Mouse (Mus musculus): Measurements from ENCODE around the gene Gm5725. TPM values are rescaled to one million over a fixed set of nuclear protein-coding genes. Genes with fewer than 3 reads are reported as not detected.
"Not testable (repeated sequence)": the region's sequence is repeated elsewhere in the genome, so short reads cannot be mapped to it uniquely, and the experiment has no call there.

Gm5725 gene
- not detected in 2 replicates for polyA plus RNA-seq (2016; fragmentation: Nextera tagmentation; extraction: Ambion mirVana)

- H3K4me1 ChIP-seq; H3K36me3 ChIP-seq (replicated peaks); DNase-seq (ENCODE audit: low spot score); H3K27me3 ChIP-seq (replicated peaks; ENCODE audit: low read depth, poor library complexity, severe bottlenecking); H3K4me3 ChIP-seq; H3K27ac ChIP-seq (replicated peaks); H3K9me3 ChIP-seq: not testable (repeated sequence)
- WGBS, result no CpG with 5 or more reads among the region's 1 CpGs
Observed at GRCm38 (mm10) chr7:21844167-21844566, at the start of gene Gm5725. TSS of gene Gm5725 (minus strand) at chr7:21844267.

GRCm38 (mm10) chr7:21832051-21832450 lies 12.0 kb downstream of the Gm5725 start, which contains the start of gene Vmn1r135:
TSS of gene Vmn1r135 (plus strand) at chr7:21832351.
- not testable (repeated sequence) for DNase-seq (ENCODE audit: low spot score); H3K9me3 ChIP-seq; H3K4me3 ChIP-seq; H3K36me3 ChIP-seq (replicated peaks); H3K4me1 ChIP-seq; H3K27ac ChIP-seq (replicated peaks); H3K27me3 ChIP-seq (replicated peaks; ENCODE audit: low read depth, poor library complexity, severe bottlenecking)
- WGBS, result no CpG with 5 or more reads among the region's 1 CpGs

GRCm38 (mm10) chr7:21796628-21797027 lies 47.4 kb downstream of the Gm5725 start, which contains the start of gene Gm4177:
TSS of gene Gm4177 (minus strand) at chr7:21796728.
- H3K4me3 ChIP-seq; DNase-seq (ENCODE audit: low spot score); H3K27ac ChIP-seq (replicated peaks); H3K4me1 ChIP-seq; H3K27me3 ChIP-seq (replicated peaks; ENCODE audit: low read depth, poor library complexity, severe bottlenecking); H3K36me3 ChIP-seq (replicated peaks); H3K9me3 ChIP-seq: not testable (repeated sequence)
- WGBS, result no CpG with 5 or more reads among the region's 3 CpGs

Other genes starting within 250 kb of the Gm5725 start
- gene Vmn1r132, start 230.2 kb downstream of the Gm5725 start, polyA plus RNA-seq (2016; fragmentation: Nextera tagmentation; extraction: Ambion mirVana), result not detected in 2 replicates
- not detected in 2 replicates for gene Gm4175, start 82.8 kb downstream of the Gm5725 start, polyA plus RNA-seq (2016; fragmentation: Nextera tagmentation; extraction: Ambion mirVana)
- not detected in 2 replicates for gene Gm4177, start 47.5 kb downstream of the Gm5725 start, polyA plus RNA-seq (2016; fragmentation: Nextera tagmentation; extraction: Ambion mirVana)
- not detected in 2 replicates for gene Vmn1r135, start 11.9 kb downstream of the Gm5725 start, polyA plus RNA-seq (2016; fragmentation: Nextera tagmentation; extraction: Ambion mirVana)
- not detected in 2 replicates for gene Gm5891, start 77.0 kb upstream of the Gm5725 start, polyA plus RNA-seq (2016; fragmentation: Nextera tagmentation; extraction: Ambion mirVana)
- not detected in 2 replicates for gene Vmn1r137, start 150.3 kb upstream of the Gm5725 start, polyA plus RNA-seq (2016; fragmentation: Nextera tagmentation; extraction: Ambion mirVana)
- not detected in 2 replicates for gene Vmn1r138, start 184.6 kb upstream of the Gm5725 start, polyA plus RNA-seq (2016; fragmentation: Nextera tagmentation; extraction: Ambion mirVana)
- not detected in 2 replicates for gene Gm6176, start 212.0 kb upstream of the Gm5725 start, polyA plus RNA-seq (2016; fragmentation: Nextera tagmentation; extraction: Ambion mirVana)
- not detected in 2 replicates for gene Vmn1r139, start 224.8 kb upstream of the Gm5725 start, polyA plus RNA-seq (2016; fragmentation: Nextera tagmentation; extraction: Ambion mirVana)

All from embryonic facial prominence, embryonic 10.5 days (tissue).